Mouse (Mus musculus): ENCODE measurements around the gene Zdhhc14.

GRCm38 (mm10) chr17:5690746-5691535, 198.6 kb downstream of the Zdhhc14 start:
- TF ChIP-seq POLR2A (IDR thresholded peaks at IDR 0.05; ENCODE audit: insufficient read length, low read depth) (no peak), E2F4 (IDR thresholded peaks at IDR 0.05; ENCODE audit: insufficient read depth) (no peak), USF1 (IDR thresholded peaks at IDR 0.05; ENCODE audit: low read depth) (no peak), CEBPB (IDR thresholded peaks at IDR 0.05; ENCODE audit: insufficient read depth, poor library complexity, severe bottlenecking) (no peak), POLR2AphosphoS2 (IDR thresholded peaks at IDR 0.05; ENCODE audit: insufficient read length, low read depth) (no peak), TCF3 (IDR thresholded peaks at IDR 0.05; ENCODE audit: insufficient read length, low read depth) (no peak), MYOD1 (IDR thresholded peaks at IDR 0.05; ENCODE audit: control insufficient read depth in 1 of 3, insufficient read length in 2 of 3, low read depth in 2 of 3) (no peak), MAX (IDR thresholded peaks at IDR 0.05; ENCODE audit: low read depth) (no peak), TCF12 (IDR thresholded peaks at IDR 0.05; ENCODE audit: insufficient read depth, poor library complexity, severe bottlenecking) (no peak), MYOG (IDR thresholded peaks at IDR 0.05; ENCODE audit: control insufficient read depth in 1 of 3, insufficient read depth in 1 of 3, insufficient read length in 2 of 3, low read depth in 2 of 3) (no peak), REST (IDR thresholded peaks at IDR 0.05; ENCODE audit: insufficient read depth, insufficient read length) (no peak), SRF (IDR thresholded peaks at IDR 0.05; ENCODE audit: control insufficient read depth, insufficient read length, low read depth) (no peak)
